Comparison of ENCODE assay signal across 24 mouse cellular contexts in the genomic region with DNA sequence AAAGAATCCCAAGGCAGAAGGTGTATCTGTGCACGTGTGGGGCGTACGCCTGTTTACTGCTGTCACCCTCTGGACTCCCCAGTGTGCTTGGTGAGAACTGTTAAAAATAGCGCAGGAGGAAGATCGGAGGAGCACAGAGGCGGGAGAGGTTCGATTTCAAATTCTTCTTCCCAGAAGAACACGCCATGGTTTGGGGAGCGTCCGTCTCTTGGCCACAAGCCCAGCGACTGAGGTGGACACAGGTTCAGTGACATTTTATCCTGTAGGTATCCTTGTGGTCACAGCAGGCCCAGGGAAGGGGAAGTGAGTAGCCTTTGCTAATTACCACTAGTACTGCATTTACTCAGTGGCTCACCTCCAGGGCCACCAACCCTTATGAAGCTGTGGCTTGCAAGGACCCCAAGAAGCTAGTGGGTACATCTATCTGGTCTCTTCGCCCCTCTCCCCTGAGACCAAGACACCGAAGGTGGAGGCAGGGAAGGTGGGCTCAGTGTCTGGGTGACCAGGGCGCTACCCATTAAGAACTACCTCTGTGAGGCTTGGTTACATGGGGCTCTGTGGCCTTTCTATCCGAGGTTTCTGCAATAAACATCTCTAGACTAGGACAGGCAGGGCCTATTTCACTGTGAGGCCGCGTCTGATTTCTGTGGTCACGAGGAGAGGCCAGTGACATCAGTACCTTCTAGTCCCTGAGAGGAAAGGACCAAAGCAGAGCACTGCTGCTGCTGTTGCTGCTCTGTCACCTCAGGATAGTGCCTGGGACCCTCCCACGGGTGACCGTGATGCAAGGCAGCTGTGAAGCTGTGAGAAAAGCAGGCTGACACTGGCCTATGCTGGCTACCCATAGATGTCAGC. TPM values are rescaled to one million over a fixed set of nuclear protein-coding genes. Genes with fewer than 3 reads are reported as not detected.
DNase-seq lines count a peak whose midpoint lies in the region; ATAC-seq and TF ChIP-seq lines count a peak whose summit lies in the region.
"Had no signal": no experiment of that assay in that cellular context is flagged by ENCODE, and none has a peak within 500 bp of the region (broad histone marks: within the 10 kb centered on the region; RNA-seq: fewer than 3 reads in every experiment).

No protein-coding gene starts in this region.

- ATAC-seq in heart, embryonic 13.5 days (ENCODE audit: extremely low read depth, insufficient number of reproducible peaks, low FRiP score, low TSS enrichment) = no peak
- ATAC-seq: forebrain, embryonic 15.5 days; Patski had no signal

- peaks cover 6% of the 10 kb centered on the region for H3K9me3 ChIP-seq in heart, embryonic 13.5 days
- peaks cover 6% of the 10 kb centered on the region for H3K9me3 ChIP-seq in CH12.LX (replicated peaks; ENCODE audit: low read length)
- H3K9me3 ChIP-seq: embryonic facial prominence, embryonic 13.5 days; forebrain, embryonic 12.5 days; forebrain, embryonic 15.5 days; hindbrain, embryonic 12.5 days; hindbrain, embryonic 15.5 days had no signal

- 0 out of 2 replicates have a peak overlapping the region, but pooled peaks have one; percentile 14 for H3K9ac ChIP-seq in heart, embryonic 13.5 days
- no peak overlapping the region for H3K9ac ChIP-seq in CH12.LX (ENCODE audit: insufficient read depth, low read depth)
- H3K9ac ChIP-seq: embryonic facial prominence, embryonic 13.5 days; forebrain, embryonic 12.5 days; forebrain, embryonic 15.5 days; heart, embryonic 12.5 days; hindbrain, embryonic 12.5 days; hindbrain, embryonic 15.5 days had no signal

- dilution Hi-C loops in CH12.LX (cut with MboI; ENCODE audit: extremely low pct_ligation_motif_present, extremely low pct_unique_long_range_greater_than_20kb, low sequenced_read_pairs) = no loop called here

- no peak overlapping the region for H3K4me3 ChIP-seq in heart, embryonic 13.5 days
- no peak overlapping the region for H3K4me3 ChIP-seq in CH12.LX (replicated peaks in 1 of 3; ENCODE audit: low read depth in 2 of 3, low read length in 2 of 3, poor library complexity in 1 of 3)
- no peak overlapping the region for H3K4me3 ChIP-seq in cerebellum, adult 2 months (replicated peaks; ENCODE audit: insufficient read depth, low read depth, low read length)
- H3K4me3 ChIP-seq: embryonic facial prominence, embryonic 13.5 days; erythroblast, embryonic 14.5 days; forebrain, embryonic 12.5 days; forebrain, embryonic 15.5 days; heart, embryonic 12.5 days; hindbrain, embryonic 12.5 days; hindbrain, embryonic 15.5 days had no signal

- no peaks in the 10 kb centered on the region for H3K79me2 ChIP-seq in CH12.LX (replicated peaks; ENCODE audit: control insufficient read depth, extremely low read depth, insufficient read depth, poor library complexity, severe bottlenecking)

- 65% methylated on average over 20 of the region's 20 CpGs for WGBS in heart, embryonic 13.5 days
- whole genome bisulfite sequencing in cerebellum, adult 2 months = 88% methylated on average over 20 of the region's 20 CpGs

- TF ChIP-seq RAD21 in CH12.LX (IDR thresholded peaks at IDR 0.05; ENCODE audit: low read depth, low read length) = no peak

- TF ChIP-seq POLR2A in CH12.LX (IDR thresholded peaks at IDR 0.05; ENCODE audit: low read depth, low read length) = no peak
- TF ChIP-seq POLR2A in cerebellum, adult 2 months (IDR thresholded peaks at IDR 0.05; ENCODE audit: borderline replicate concordance, insufficient read depth, low read length) = no peak

- peak; percentile 94 for TF ChIP-seq EP300 in CH12.LX (IDR thresholded peaks at IDR 0.05; ENCODE audit: low read length)

- in situ Hi-C loops in CH12.LX (cut with MboI; ENCODE audit: low pct_ligation_motif_present, low pct_unique_long_range_greater_than_20kb, low sequenced_read_pairs) = no loop called here

- DNase-seq in gastrocnemius, postnatal 25 days = peak; percentile 29
- no peak for DNase-seq in gastrocnemius, postnatal 10 days
- no peak for DNase-seq in heart, adult 9 months (ENCODE audit: low spot score in 2 of 2)
- DNase-seq in A20 (ENCODE audit: low read depth, low spot score) (peak; percentile 31), CH12.LX (ENCODE audit: extremely low read depth) (peak; percentile 60)
- no peak for DNase-seq in spleen, adult 18-20 months
- no peak for DNase-seq in cerebellum, adult 2 months
- DNase-seq: adrenal gland, postnatal 10 days; adrenal gland, postnatal 36 days; cerebellum, adult 18-20 months; cerebellum, adult 9-11 months; cerebellum, postnatal 25 days; kidney, adult 11 months; kidney, adult 9 months had no signal

- peaks cover 87% of the 10 kb centered on the region for H3K36me3 ChIP-seq in heart, embryonic 13.5 days
- no peaks in the 10 kb centered on the region for H3K36me3 ChIP-seq in CH12.LX (replicated peaks in 1 of 2; ENCODE audit: control insufficient read depth in 1 of 2, insufficient read depth in 1 of 2, low read length in 1 of 2)
- H3K36me3 ChIP-seq: G1E had no signal

- H3K27me3 ChIP-seq in heart, embryonic 13.5 days (replicated peaks) = no peaks in the 10 kb centered on the region
- peaks cover 1% of the 10 kb centered on the region for H3K27me3 ChIP-seq in CH12.LX (replicated peaks)
- no peaks in the 10 kb centered on the region for H3K27me3 ChIP-seq in cerebellum, adult 2 months (ENCODE audit: control insufficient read depth, insufficient read depth, low read length)
- H3K27me3 ChIP-seq: embryonic facial prominence, embryonic 13.5 days; forebrain, embryonic 12.5 days; forebrain, embryonic 15.5 days; heart, embryonic 12.5 days; hindbrain, embryonic 12.5 days; hindbrain, embryonic 15.5 days; Patski had no signal

- H3K4me2 ChIP-seq in heart, embryonic 13.5 days = no peak overlapping the region
- H3K4me2 ChIP-seq in CH12.LX (ENCODE audit: insufficient read depth, low read depth, poor library complexity, severe bottlenecking) = peak overlapping the region; percentile 24
- H3K4me2 ChIP-seq: embryonic facial prominence, embryonic 13.5 days; forebrain, embryonic 12.5 days; forebrain, embryonic 15.5 days; heart, embryonic 12.5 days; hindbrain, embryonic 12.5 days; hindbrain, embryonic 15.5 days had no signal

- TF ChIP-seq CTCF in CH12.LX (conservative IDR thresholded peaks at IDR 0.05 in 1 of 2, IDR thresholded peaks at IDR 0.05 in 1 of 2; ENCODE audit: low read depth in 2 of 2, low read length in 2 of 2) = no peak
- TF ChIP-seq CTCF in cerebellum, adult 2 months (IDR thresholded peaks at IDR 0.05; ENCODE audit: borderline replicate concordance, insufficient read depth, low read depth, low read length) = no peak

- H3K27ac ChIP-seq in heart, embryonic 13.5 days (replicated peaks) = peak overlapping the region; percentile 12; the same call in 1 of the 2 replicates
- H3K27ac ChIP-seq in CH12.LX (ENCODE audit: insufficient read depth, low read depth) = no peak overlapping the region
- no peak overlapping the region for H3K27ac ChIP-seq in cerebellum, adult 2 months (ENCODE audit: insufficient read depth, low read length)
- H3K27ac ChIP-seq: embryonic facial prominence, embryonic 13.5 days; forebrain, embryonic 12.5 days; forebrain, embryonic 15.5 days; hindbrain, embryonic 12.5 days; hindbrain, embryonic 15.5 days had no signal

- peaks cover 16% of the 10 kb centered on the region for H3K4me1 ChIP-seq in heart, embryonic 13.5 days
- peaks cover 17 to 20% of the 10 kb centered on the region in 2 experiments for H3K4me1 ChIP-seq in CH12.LX (ENCODE audit: control insufficient read depth in 1 of 2, insufficient read depth in 2 of 2)
- H3K4me1 ChIP-seq in cerebellum, adult 2 months (ENCODE audit: control insufficient read depth, insufficient read depth, low read length) = no peaks in the 10 kb centered on the region
- H3K4me1 ChIP-seq: embryonic facial prominence, embryonic 13.5 days; forebrain, embryonic 12.5 days; forebrain, embryonic 15.5 days; hindbrain, embryonic 12.5 days; hindbrain, embryonic 15.5 days had no signal

TF ChIP-seq in CH12.LX, 34 proteins besides CTCF, POLR2A, EP300 and RAD21:
- TF ChIP-seq JUND (conservative IDR thresholded peaks at IDR 0.05; ENCODE audit: low read depth, low read length) = peak; percentile 78
- TF ChIP-seq NRF1 (IDR thresholded peaks at IDR 0.05; ENCODE audit: low read depth, low read length) = no peak
- no peak for TF ChIP-seq MXI1 (IDR thresholded peaks at IDR 0.05; ENCODE audit: low read depth, low read length)
- TF ChIP-seq MEF2A (IDR thresholded peaks at IDR 0.05; ENCODE audit: borderline replicate concordance, low read depth, low read length) = peak; percentile 37; the same call in 1 of the 2 replicates
- TF ChIP-seq BHLHE40 (IDR thresholded peaks at IDR 0.05; ENCODE audit: low read depth, low read length) = peak; percentile 66
- peak; percentile 52; the same call in 1 of the 2 replicates for TF ChIP-seq JUN (IDR thresholded peaks at IDR 0.05; ENCODE audit: insufficient read depth, low read depth, low read length)
- 0 out of 2 replicates have a peak, but pooled peaks have one; percentile 44 for TF ChIP-seq MYC (IDR thresholded peaks at IDR 0.05; ENCODE audit: low read depth, low read length)
- TF ChIP-seq TBP (conservative IDR thresholded peaks at IDR 0.05; ENCODE audit: low read depth, low read length) = no peak
- TF ChIP-seq IRF4 (IDR thresholded peaks at IDR 0.05; ENCODE audit: low read depth, low read length) = peak; percentile 96
- TF ChIP-seq ETS1 (conservative IDR thresholded peaks at IDR 0.05; ENCODE audit: low read depth, low read length) = no peak
- no peak for TF ChIP-seq ELF1 (IDR thresholded peaks at IDR 0.05; ENCODE audit: low read depth, low read length)
- peak; percentile 53; the same call in 1 of the 2 replicates for TF ChIP-seq TCF12 (IDR thresholded peaks at IDR 0.05; ENCODE audit: low read depth, low read length)
- TF ChIP-seq RCOR1 (conservative IDR thresholded peaks at IDR 0.05; ENCODE audit: low read depth, low read length) = peak; percentile 93; the same call in 1 of the 2 replicates
- 0 out of 2 replicates have a peak, but pooled peaks have one; percentile 55 for TF ChIP-seq CHD2 (IDR thresholded peaks at IDR 0.05; ENCODE audit: low read length)

RNA-seq across cellular contexts. Expression of gene Umps, which starts 45.4 kb away (rescaled TPM):
- 1 to 10 TPM; 4.8 to 5.9 TPM for total RNA-seq in gastrocnemius, postnatal 25 days (2021)
- 1 to 10 TPM; 7.4 to 9.1 TPM for total RNA-seq in gastrocnemius, postnatal 10 days (2021)
- polyA plus RNA-seq in heart, embryonic 13.5 days (2015; fragmentation: Nextera tagmentation; extraction: Ambion mirVana) = 32.9 and 33.4 TPM in 2 replicates
- total RNA-seq in CH12.LX (2012; rRNA removed) (115 and 161 TPM in 2 replicates), CH12.LX (2014; rRNA removed) (165 and 173 TPM in 2 replicates)
- polyA plus RNA-seq in CH12.LX (2012; ENCODE audit: insufficient read length, low read depth) = 155 and 161 TPM in 2 replicates
- polyA plus RNA-seq in cerebellum, adult 2 months (2012; rRNA removed) = 12.5 and 12.7 TPM in 2 replicates

Comparison
In these comparisons a context has a peak if more than half of its experiments do, and no peak if none do; other contexts are left out.
1. DNase-seq: peak in gastrocnemius, postnatal 25 days (single experiment), A20 (single experiment) and CH12.LX (single experiment); none in gastrocnemius, postnatal 10 days (single experiment), heart, adult 9 months (0 of 2), spleen, adult 18-20 months (0 of 2) and cerebellum, adult 2 months (0 of 2).
2. RNA of gene Umps, which starts 45.4 kb away (total RNA-seq): 115 to 173 TPM in CH12.LX; 7.4 to 9.1 TPM in gastrocnemius, postnatal 10 days and 4.8 to 5.9 TPM in gastrocnemius, postnatal 25 days; every median in the first group is over 10 times any median in the second.